ENCODE assay signal across 8 mouse cellular contexts in the genomic region with DNA sequence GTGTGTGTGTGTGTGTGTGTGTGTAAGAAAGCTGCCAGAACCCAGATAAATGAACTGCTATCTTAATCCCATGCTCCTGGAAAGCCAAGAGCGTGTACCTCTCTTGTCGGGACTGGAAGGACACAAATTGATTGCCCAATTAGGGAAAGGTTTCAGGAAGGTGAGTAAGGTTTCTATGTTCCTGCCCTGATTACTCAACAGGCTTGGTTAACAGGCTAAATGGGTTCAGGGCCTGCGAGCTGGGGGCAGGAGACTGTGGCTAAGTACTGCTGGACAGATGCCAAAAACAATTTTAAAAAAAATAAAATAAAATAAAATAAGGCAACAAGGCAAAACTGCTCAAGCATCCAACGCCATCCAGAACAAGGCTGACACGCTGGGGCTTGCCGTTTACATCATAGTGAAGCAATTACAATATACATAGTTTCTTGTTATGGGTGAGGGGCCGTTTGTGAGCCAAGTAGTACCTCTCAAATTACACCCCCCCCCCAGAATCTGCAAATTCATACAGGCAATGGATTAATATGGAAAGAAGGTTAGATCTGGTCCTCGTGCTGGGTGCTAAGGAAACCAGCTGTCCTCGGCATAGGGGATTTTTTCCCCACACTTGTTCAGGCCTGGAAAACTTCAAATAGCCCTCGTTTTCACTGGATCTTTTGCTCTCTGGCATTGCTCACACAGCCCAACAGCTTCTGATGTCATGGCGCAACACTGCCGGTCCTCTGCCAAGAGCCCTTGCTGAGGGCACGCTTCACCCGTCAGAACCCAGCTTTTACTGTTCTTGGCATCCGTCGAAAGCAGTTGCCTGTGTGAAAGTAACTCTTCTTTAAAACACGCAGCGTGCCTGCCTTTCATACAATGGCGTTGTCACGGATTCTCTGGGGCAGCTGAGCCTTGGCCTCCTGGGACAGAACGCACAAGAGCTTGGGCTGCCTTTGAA.
DNase-seq lines count a peak whose midpoint lies in the region; ATAC-seq and TF ChIP-seq lines count a peak whose summit lies in the region.

No protein-coding gene starts in this region.

- H3K4me2 ChIP-seq in kidney, embryonic 14.5 days (replicated peaks; ENCODE audit: low read depth, low read length): no peak overlapping the region
- no peak overlapping the region for H3K4me2 ChIP-seq in embryonic facial prominence, embryonic 13.5 days
- H3K4me2 ChIP-seq in limb, embryonic 15.5 days: no peak overlapping the region; the same call in 1 of the 2 replicates

- ATAC-seq in kidney, embryonic 14.5 days (ENCODE audit: low FRiP score, low TSS enrichment): no peak
- peak; percentile 56 for ATAC-seq in embryonic facial prominence, embryonic 13.5 days (ENCODE audit: insufficient number of reproducible peaks, insufficient read depth, low FRiP score, low TSS enrichment, low read depth)
- 0 out of 2 replicates have a peak, but pooled peaks have one; percentile 27 for ATAC-seq in granulocyte monocyte progenitor cell, adult 5-6 weeks (replicated peaks; ENCODE audit: poor library complexity, severe bottlenecking)
- peak; percentile 72 for ATAC-seq in limb, embryonic 15.5 days (ENCODE audit: insufficient number of reproducible peaks, low FRiP score, low TSS enrichment, low read depth)

- no peak for TF ChIP-seq CTCF in thymus, adult 2 months (IDR thresholded peaks at IDR 0.05; ENCODE audit: borderline replicate concordance, control insufficient read depth, extremely low read depth, insufficient read depth, low read length, poor library complexity)

- no peaks in the 10 kb centered on the region for H3K36me3 ChIP-seq in kidney, embryonic 14.5 days (ENCODE audit: control insufficient read depth, insufficient read depth, low read length)
- H3K36me3 ChIP-seq in embryonic facial prominence, embryonic 13.5 days: no peaks in the 10 kb centered on the region
- H3K36me3 ChIP-seq in limb, embryonic 15.5 days: no peaks in the 10 kb centered on the region
- no peaks in the 10 kb centered on the region for H3K36me3 ChIP-seq in thymus, adult 2 months (ENCODE audit: control insufficient read depth, insufficient read depth, low read length)

- H3K4me3 ChIP-seq in kidney, embryonic 14.5 days (ENCODE audit: low read length): no peak overlapping the region
- H3K4me3 ChIP-seq in embryonic facial prominence, embryonic 13.5 days: no peak overlapping the region
- H3K4me3 ChIP-seq in limb, embryonic 15.5 days: no peak overlapping the region
- no peak overlapping the region for H3K4me3 ChIP-seq in thymus, adult 2 months (ENCODE audit: control insufficient read depth, insufficient read depth, low read length)

- no peaks in the 10 kb centered on the region for H3K9me3 ChIP-seq in kidney, embryonic 14.5 days (ENCODE audit: control insufficient read depth, low read length)
- no peaks in the 10 kb centered on the region for H3K9me3 ChIP-seq in embryonic facial prominence, embryonic 13.5 days
- no peaks in the 10 kb centered on the region for H3K9me3 ChIP-seq in limb, embryonic 15.5 days

- no peak overlapping the region for H3K9ac ChIP-seq in kidney, embryonic 14.5 days (ENCODE audit: low read depth, low read length)
- H3K9ac ChIP-seq in embryonic facial prominence, embryonic 13.5 days: no peak overlapping the region; the same call in 1 of the 2 replicates
- H3K9ac ChIP-seq in limb, embryonic 15.5 days: no peak overlapping the region

- WGBS in kidney, embryonic 14.5 days: 71% methylated on average over 21 of the region's 21 CpGs
- 50% methylated on average over 21 of the region's 21 CpGs for WGBS in embryonic facial prominence, embryonic 13.5 days
- WGBS in limb, embryonic 15.5 days: 30% methylated on average over 21 of the region's 21 CpGs
- WGBS in thymus, adult 2 months: 89% methylated on average over 21 of the region's 21 CpGs

- TF ChIP-seq POLR2A in thymus, adult 2 months (IDR thresholded peaks at IDR 0.05; ENCODE audit: control insufficient read depth, extremely low read depth, insufficient read depth, low read length, poor library complexity): no peak

- no peaks in the 10 kb centered on the region for H3K27me3 ChIP-seq in kidney, embryonic 14.5 days (ENCODE audit: control insufficient read depth, insufficient read depth, low read length)
- H3K27me3 ChIP-seq in embryonic facial prominence, embryonic 13.5 days: no peaks in the 10 kb centered on the region
- H3K27me3 ChIP-seq in limb, embryonic 15.5 days: no peaks in the 10 kb centered on the region
- H3K27me3 ChIP-seq in thymus, adult 2 months (ENCODE audit: control insufficient read depth, insufficient read depth, low read length): no peaks in the 10 kb centered on the region

- no peaks in the 10 kb centered on the region for H3K4me1 ChIP-seq in kidney, embryonic 14.5 days (ENCODE audit: control insufficient read depth, insufficient read depth, low read length)
- peaks cover 12% of the 10 kb centered on the region for H3K4me1 ChIP-seq in embryonic facial prominence, embryonic 13.5 days
- peaks cover 9% of the 10 kb centered on the region for H3K4me1 ChIP-seq in limb, embryonic 15.5 days
- peaks cover 4% of the 10 kb centered on the region for H3K4me1 ChIP-seq in thymus, adult 2 months (replicated peaks; ENCODE audit: control insufficient read depth, insufficient read depth, low read length)

- peak; percentile 12 for DNase-seq in kidney, adult 18-20 months
- peak; percentile 22 for DNase-seq in right cerebral cortex, postnatal 14 days
- no peak for DNase-seq in thymus, postnatal 10 days (ENCODE audit: low spot score in 2 of 2)
- no peak for DNase-seq in thymus, adult 2 months

- no peak overlapping the region for H3K27ac ChIP-seq in kidney, embryonic 14.5 days (ENCODE audit: low read depth, low read length)
- peak overlapping the region; percentile 51 for H3K27ac ChIP-seq in embryonic facial prominence, embryonic 13.5 days
- H3K27ac ChIP-seq in limb, embryonic 15.5 days: peak overlapping the region; percentile 74
- no peak overlapping the region for H3K27ac ChIP-seq in thymus, adult 2 months (ENCODE audit: control insufficient read depth, insufficient read depth, low read length)

Comparison
In these comparisons a context has a peak if more than half of its experiments do, and no peak if none do; other contexts are left out.
1. DNase-seq: peak in kidney, adult 18-20 months (single experiment) and right cerebral cortex, postnatal 14 days (single experiment); none in thymus, postnatal 10 days (0 of 2) and thymus, adult 2 months (single experiment).
2. H3K27ac ChIP-seq: peak in embryonic facial prominence, embryonic 13.5 days (single experiment) and limb, embryonic 15.5 days (single experiment); none in kidney, embryonic 14.5 days (single experiment) and thymus, adult 2 months (single experiment).